Mouse (Mus musculus): Measurements from ENCODE around the gene Olfr1055.
"Not testable (repeated sequence)": the region's sequence is repeated elsewhere in the genome, so short reads cannot be mapped to it uniquely, and the experiment has no call there.

Olfr1055 gene

GRCm38 (mm10) chr2:86350184-86350583 is at the start of gene Olfr1055:
Gene Olfr1055 (minus strand): TSS chr2:86350284.
- no peak for DNase-seq (ENCODE audit: low read depth, low spot score)

GRCm38 (mm10) chr2:86395114-86395513 is 45.0 kb upstream of the Olfr1055 start:
- no peak for DNase-seq (ENCODE audit: low read depth, low spot score)

- not testable (repeated sequence) for DNase-seq (ENCODE audit: low read depth, low spot score)
Measured at GRCm38 (mm10) chr2:86388461-86388860, 38.4 kb upstream of the Olfr1055 start, which contains the start of gene Olfr1058. Gene Olfr1058 (minus strand): TSS chr2:86388561.

- DNase-seq (ENCODE audit: low read depth, low spot score) = no peak
Measured at GRCm38 (mm10) chr2:86378293-86378692, 28.2 kb upstream of the Olfr1055 start, which contains the start of gene Olfr1057. Gene Olfr1057 (minus strand): TSS chr2:86378393.

GRCm38 (mm10) chr2:86366342-86366741 is 16.3 kb upstream of the Olfr1055 start:
- DNase-seq (ENCODE audit: low read depth, low spot score) = not testable (repeated sequence)

- no peak for DNase-seq (ENCODE audit: low read depth, low spot score)
Measured at GRCm38 (mm10) chr2:86362369-86362768, 12.3 kb upstream of the Olfr1055 start, which contains the start of gene Olfr1056. Gene Olfr1056 (minus strand): TSS chr2:86362469.

GRCm38 (mm10) chr2:86351751-86352150 is 1.7 kb upstream of the Olfr1055 start:
- DNase-seq (ENCODE audit: low read depth, low spot score) = not testable (repeated sequence)

GRCm38 (mm10) chr2:86335333-86335732 is 14.8 kb downstream of the Olfr1055 start, which contains the start of gene Olfr1054:
Gene Olfr1054 (minus strand): TSS chr2:86335433.
- DNase-seq (ENCODE audit: low read depth, low spot score) = no peak

- DNase-seq (ENCODE audit: low read depth, low spot score) = no peak
Measured at GRCm38 (mm10) chr2:86315184-86315583, 34.9 kb downstream of the Olfr1055 start, which contains the start of gene Olfr1053. Gene Olfr1053 (minus strand): TSS chr2:86315284.

Data from 3T3-L1 (cell line).